Mouse (Mus musculus): ENCODE results near the gene Chst11.

Gene Chst11

DNA sequence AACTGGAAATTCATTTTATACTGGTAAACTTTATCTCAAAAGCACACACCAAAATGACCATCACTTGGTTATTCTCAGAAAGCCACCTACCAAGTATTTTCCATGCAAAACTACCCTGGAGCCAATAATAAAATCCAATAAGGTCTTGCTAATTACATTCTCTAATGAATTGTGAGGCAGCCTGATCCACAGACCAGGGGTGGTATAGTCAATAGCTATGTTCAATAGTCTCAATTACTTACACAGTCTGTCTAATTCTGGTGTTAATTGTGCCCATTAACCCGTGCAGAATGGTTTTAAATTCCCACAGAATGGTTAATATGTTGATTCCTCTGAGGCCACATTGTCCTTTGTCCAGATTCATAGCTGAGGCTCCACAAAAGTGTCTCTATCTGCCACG lies 233.5 kb downstream of the Chst11 start:
- DNase-seq (ENCODE audit: low spot score): no peak

GRCm38 (mm10) chr10:83219729-83220128 lies 234.4 kb downstream of the Chst11 start:
- peak; percentile 52 for DNase-seq (ENCODE audit: low spot score)

- no peak for DNase-seq (ENCODE audit: low spot score)
These were observed 234.9 kb downstream of the Chst11 start for GRCm38 (mm10) chr10:83220217-83220616.

- no peak for DNase-seq (ENCODE audit: low spot score)
These were observed 235.5 kb downstream of the Chst11 start for GRCm38 (mm10) chr10:83220847-83221246.

GRCm38 (mm10) chr10:83224999-83225398 lies 239.7 kb downstream of the Chst11 start:
- DNase-seq (ENCODE audit: low spot score): peak; percentile 9

GRCm38 (mm10) chr10:83228626-83229025 lies 243.3 kb downstream of the Chst11 start:
- no peak for DNase-seq (ENCODE audit: low spot score)

DNA sequence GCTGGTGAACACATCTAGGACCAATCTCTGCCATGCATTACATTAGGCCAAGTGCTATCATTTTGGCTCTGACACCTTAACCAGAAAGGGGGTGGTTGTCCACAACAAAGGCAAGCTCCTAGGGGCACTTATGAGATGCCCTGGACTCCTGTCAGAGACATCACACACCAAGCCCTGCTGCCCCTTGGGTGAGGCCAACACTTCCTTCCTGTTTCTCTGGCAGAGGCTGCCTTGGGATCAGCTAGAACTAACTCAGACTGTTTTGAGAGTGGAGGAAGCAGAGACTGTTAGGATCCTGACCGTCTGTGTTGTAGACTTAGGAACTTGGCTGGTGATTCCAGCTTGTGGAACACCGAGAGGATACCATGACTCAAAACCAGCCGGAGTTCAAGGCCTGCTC lies 248.7 kb downstream of the Chst11 start:
- DNase-seq (ENCODE audit: low spot score): no peak

DNA sequence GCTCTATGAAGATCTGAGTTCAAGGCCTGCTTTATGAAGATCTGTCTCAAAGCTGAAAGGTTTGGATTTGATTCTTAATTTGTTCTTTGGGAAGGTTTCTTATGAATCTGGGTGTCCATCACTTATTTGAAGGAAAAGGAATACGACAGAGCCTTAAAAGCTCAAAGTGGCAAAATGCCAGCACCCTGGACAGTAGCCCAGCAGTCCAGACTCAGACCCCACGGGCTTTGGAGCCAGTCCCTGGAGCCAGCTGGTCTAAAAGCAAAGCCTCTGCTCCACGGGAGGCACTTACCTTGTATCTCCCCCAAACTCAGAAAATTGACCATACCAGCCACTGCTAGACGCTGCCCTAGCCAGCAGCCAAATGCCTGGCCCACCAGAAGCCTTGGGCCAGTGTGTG lies 249.1 kb downstream of the Chst11 start:
- no peak for DNase-seq (ENCODE audit: low spot score)

DNA sequence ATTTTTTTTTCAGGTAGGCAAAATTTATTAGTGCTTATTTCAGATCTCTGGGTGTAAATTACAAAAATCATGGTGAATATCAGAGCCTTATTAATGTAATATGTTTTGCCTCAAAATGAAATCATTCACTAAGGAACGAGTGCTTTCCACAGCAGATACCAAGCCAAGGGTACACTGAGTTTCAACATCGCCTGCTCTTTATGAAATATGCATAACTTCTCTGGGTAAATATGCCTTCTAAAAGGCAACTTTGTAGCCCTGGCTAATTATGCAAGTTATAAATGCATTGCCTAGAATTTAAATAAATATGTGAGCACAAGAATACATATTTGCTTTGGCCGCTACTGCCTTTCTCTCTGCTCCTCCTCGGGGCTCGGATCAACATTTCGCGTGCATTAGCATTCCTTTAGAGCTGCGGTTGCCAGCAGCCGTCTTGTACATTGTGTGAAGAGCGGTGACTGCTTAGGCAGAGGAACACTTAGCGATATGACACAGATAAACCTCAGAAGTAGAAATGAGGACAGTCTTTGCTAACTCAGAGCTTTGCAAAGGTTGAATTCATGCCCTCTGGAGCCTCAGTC lies 256.9 kb downstream of the Chst11 start:
- peak; percentile 15 for DNase-seq (ENCODE audit: low spot score)

DNA sequence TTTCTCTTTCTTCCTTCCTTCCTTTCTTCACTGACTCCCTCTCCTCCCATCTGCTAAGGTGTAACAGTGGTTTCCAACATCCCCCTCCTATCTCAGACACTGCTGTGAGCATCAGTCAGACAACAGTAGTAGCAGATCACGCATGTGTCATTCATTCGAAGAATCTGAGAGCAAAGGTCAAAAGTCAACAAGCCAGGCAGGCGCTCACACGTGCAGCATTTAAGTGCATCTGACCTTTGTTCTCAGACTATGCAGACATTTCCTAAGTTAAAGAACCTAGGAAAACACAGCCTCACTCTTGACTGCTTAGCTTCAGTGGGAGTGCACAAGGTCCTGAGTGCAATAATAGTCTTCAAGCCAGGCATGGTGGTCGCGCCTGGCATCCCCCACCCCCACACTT lies 258.8 kb downstream of the Chst11 start:
- no peak for DNase-seq (ENCODE audit: low spot score)
